Mouse (Mus musculus) CH12.LX (cell line): Measurements from ENCODE around the gene Ceacam19.
A peak's percentile ranks its signal among the peaks of the same experiment; 100 is the strongest.

ENCODE experiments used
- BHLHE40 ChIP-seq: IDR thresholded peaks from 2 replicates; pipeline ENCODE4 v1.6.1; 2011; ENCODE audit warnings: mild to moderate bottlenecking, low read depth, low read length, improper control_type of control experiment
- CHD2 ChIP-seq: IDR thresholded peaks from 2 replicates; pipeline ENCODE4 v1.6.1; 2011; ENCODE audit warnings: low read length, improper control_type of control experiment
- CTCF ChIP-seq, 2 experiments: IDR thresholded peaks in 1 of 2; conservative IDR thresholded peaks in 1 of 2; 2 replicates each; pipeline ENCODE4 v1.5.1; 2011 to 2012; ENCODE audit warnings: low read depth in 2 of 2, low read length in 2 of 2, improper control_type of control experiment in 1 of 2, inconsistent platforms in 1 of 2, mild to moderate bottlenecking in 1 of 2, moderate library complexity in 1 of 2
- E2F4 ChIP-seq: IDR thresholded peaks from 2 replicates; pipeline ENCODE4 v1.6.1; 2011; ENCODE audit warnings: low read depth, low read length, improper control_type of control experiment; ENCODE audit not compliant: insufficient replicate concordance
- EP300 ChIP-seq: IDR thresholded peaks from 2 replicates; pipeline ENCODE4 v1.6.1; 2011; ENCODE audit warnings: low read length, improper control_type of control experiment
- GABPA ChIP-seq: IDR thresholded peaks from 2 replicates; pipeline ENCODE4 v1.6.1; 2012; ENCODE audit warnings: low read depth, low read length, improper control_type of control experiment, inconsistent platforms; ENCODE audit not compliant: insufficient replicate concordance
- MAFK ChIP-seq: IDR thresholded peaks from 2 replicates; pipeline ENCODE4 v1.6.1; 2011; ENCODE audit warnings: low read length, improper control_type of control experiment; ENCODE audit not compliant: insufficient replicate concordance
- MAX ChIP-seq: IDR thresholded peaks from 2 replicates; pipeline ENCODE4 v1.6.1; 2011; ENCODE audit warnings: low read length, improper control_type of control experiment
- MAZ ChIP-seq: IDR thresholded peaks from 2 replicates; pipeline ENCODE4 v1.6.1; 2012; ENCODE audit warnings: low read depth, mild to moderate bottlenecking, inconsistent platforms, low read length, improper control_type of control experiment, moderate library complexity
- NELFE ChIP-seq: IDR thresholded peaks from 2 replicates; pipeline ENCODE4 v1.6.1; 2011; ENCODE audit warnings: low read depth, low read length, improper control_type of control experiment
- POLR2A ChIP-seq: IDR thresholded peaks from 2 replicates; pipeline ENCODE4 v1.6.1; 2011; ENCODE audit warnings: low read depth, mild to moderate bottlenecking, improper control_type of control experiment, low read length
- POLR2AphosphoS2 ChIP-seq: IDR thresholded peaks from 2 replicates; pipeline ENCODE4 v1.6.1; 2011; ENCODE audit warnings: low read depth, low read length, improper control_type of control experiment
- SMC3 ChIP-seq: IDR thresholded peaks from 2 replicates; pipeline ENCODE4 v1.6.1; 2011; ENCODE audit warnings: low read depth, low read length, improper control_type of control experiment
- ZNF384 ChIP-seq: IDR thresholded peaks from 2 replicates; pipeline ENCODE4 v1.6.1; 2012; ENCODE audit warnings: low read depth, low read length, improper control_type of control experiment, inconsistent platforms

DNA sequence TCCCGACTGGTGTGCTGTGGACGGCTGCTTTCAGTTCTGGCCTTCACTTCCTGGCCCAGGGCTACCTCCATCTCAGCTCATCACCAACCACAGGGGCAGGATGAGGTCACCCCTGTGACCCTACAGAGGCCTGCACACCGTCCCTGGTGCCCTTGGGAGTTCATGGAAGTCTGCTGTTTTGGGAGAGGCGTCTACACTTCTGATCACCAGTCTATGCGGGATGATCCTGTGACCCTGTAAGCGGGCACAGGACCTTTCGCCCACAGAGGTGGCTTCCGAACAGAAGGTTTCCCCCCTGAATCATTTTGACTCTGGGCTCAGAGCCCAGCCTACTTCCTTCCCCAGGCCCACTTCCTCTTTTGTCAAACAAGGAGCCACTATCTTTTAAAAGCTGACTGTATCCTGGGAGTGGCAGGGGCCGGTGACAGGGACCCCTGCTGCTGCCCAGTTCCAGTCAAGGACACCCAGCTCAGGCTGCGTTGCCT lies 16.6 kb downstream of the Ceacam19 start:
- TF ChIP-seq CTCF (conservative IDR thresholded peaks at IDR 0.05 in 1 of 2, IDR thresholded peaks at IDR 0.05 in 1 of 2; ENCODE audit: low read depth in 2 of 2, low read length in 2 of 2) (no peak), BHLHE40 (peak; percentile 63), ZNF384 (no peak), NELFE (peak; percentile 85), EP300 (peak; percentile 93), MAZ (peak; percentile 89), MAFK (peak; percentile 51; the same call in 1 of the 2 replicates), POLR2A (peak; percentile 86), CHD2 (peak; percentile 68; the same call in 1 of the 2 replicates), SMC3 (peak; percentile 30; the same call in 1 of the 2 replicates), E2F4 (no peak), POLR2AphosphoS2 (no peak), MAX (peak; percentile 47; the same call in 1 of the 2 replicates), GABPA (no peak)
